Mouse (Mus musculus) thymus, postnatal 0 days (tissue): ENCODE data around the gene Hemgn. TPM values are rescaled to one million over a fixed set of nuclear protein-coding genes. Genes with fewer than 3 reads are reported as not detected.

Source experiments
- DNase-seq: peaks from one replicate; pipeline ENCODE4 v3.0.0-alpha.2; 2015; ENCODE audit warnings: low spot score
- polyA plus RNA-seq: library from polyadenylated mRNA; unstranded; fragments of >200 nt; fragmentation: Nextera tagmentation; extraction: Ambion mirVana; gene quantifications from 2 replicates; pipeline ENCODE4 v1.2.1, GENCODE M21; 2015

Gene Hemgn
- polyA plus RNA-seq, 1 experiment from 2014 or later, result 6.8 TPM

DNA sequence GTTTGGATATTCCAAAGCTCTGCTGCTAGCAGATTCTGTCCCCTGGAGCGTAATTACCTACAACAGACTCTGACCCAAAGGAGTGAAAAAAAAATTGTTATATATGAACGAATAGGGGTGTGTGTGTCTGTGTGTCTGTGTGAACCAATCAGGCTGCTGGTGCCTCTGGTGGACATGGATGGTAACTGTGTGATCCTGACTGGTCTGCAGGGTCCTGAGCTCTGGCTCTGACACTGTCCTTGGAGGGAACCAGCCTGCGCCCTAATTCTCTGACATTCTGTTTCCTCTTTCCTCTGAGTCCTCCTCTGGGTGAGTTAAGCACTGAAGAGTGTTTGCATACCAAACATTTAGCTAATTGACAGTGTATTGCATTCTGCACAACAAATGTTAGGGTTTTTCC lies 4.2 kb upstream of the Hemgn start:
- no peak for DNase-seq

DNA sequence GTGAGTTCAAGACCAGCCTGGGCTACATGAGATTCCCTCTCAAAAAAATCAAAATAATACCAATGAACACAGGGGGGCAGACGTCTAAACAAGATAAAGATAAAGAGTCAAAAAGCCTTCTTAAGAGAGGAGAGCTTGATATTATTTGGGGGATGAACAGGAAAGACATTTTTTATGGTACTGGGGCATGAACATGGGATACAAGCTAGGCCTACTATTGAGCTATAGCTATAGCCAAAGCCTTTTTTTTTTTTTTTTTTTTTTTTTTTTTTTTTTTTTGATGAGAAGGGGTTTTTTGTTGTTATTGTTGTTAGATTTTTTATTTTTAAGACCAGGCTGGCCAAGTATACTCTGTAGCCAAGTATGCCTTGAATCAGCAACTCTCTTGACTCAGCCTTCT lies 1.2 kb downstream of the Hemgn start:
- DNase-seq, result no peak

DNA sequence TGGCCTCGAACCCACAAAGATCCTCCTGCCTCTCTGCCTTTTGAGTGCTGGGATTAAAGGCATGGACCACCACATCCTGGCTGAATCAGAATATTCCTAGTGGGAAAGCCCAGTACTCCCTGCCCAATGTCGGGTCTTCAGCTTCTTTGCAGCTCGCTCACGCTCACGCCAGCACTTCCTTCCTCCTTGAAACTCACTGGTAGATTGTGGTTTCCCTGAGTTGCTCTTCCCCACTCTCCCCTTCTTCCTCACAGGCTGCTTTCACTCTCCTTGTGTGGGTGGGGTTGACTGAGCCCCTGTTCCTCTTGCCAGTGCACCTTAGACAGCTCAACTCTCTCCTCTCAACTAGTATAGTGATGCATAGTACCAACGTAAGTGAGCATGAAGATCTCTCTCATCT lies 1.8 kb downstream of the Hemgn start:
- DNase-seq, result peak; percentile 71

DNA sequence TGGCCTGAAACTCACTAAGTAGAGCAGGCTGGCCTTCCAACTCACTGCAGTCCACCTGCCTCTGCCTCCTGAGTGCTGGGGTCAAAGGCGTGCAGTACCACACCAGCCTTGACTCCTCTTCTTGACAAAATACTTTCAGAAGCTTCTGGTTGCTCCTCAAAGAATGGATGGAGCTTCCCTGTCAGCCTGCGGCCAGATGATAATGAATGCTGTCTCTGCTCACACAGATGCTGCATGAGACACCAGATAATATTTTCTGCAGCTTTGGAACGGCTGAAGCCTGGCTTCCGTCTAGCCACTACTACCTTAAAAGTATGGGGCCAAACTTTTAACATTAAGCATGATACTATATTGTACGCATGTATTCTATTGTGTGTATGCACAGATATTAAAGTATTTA lies 2.6 kb downstream of the Hemgn start:
- no peak for DNase-seq

DNA sequence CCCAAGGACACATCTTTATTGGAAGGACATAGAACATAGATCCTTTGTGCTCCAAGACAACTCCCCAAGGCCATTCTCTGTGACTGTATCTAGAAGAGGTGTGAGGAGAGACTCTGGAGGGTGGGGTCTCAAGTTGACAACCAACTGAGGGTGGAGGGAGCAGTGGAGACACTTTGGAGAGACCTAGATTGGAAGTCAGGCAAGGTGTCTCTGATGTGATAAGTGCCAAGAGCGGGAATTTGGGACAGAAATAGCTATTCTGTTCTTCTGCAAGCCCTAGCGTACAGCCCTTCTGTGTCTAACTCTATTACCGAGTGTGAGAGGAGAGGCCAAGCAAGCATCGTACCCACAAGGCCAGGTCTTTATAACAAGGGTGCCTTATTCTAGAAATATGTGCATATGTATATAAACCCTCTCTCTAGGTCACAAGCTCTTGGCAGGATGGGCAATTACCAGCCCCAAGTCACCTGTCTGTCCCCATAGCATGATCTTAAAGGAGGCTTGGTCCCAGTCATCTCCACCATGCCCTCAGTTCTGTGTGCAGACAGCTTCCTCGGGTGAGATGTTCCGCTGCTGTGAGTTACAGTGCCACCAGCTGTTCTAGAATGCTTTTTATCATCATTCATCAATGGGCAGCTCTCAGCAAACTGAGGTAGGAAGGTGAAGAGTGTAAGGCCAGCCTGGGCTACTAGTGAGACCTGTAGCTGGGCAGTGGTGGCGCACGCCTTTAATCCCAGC lies 6.2 kb downstream of the Hemgn start:
- no peak for DNase-seq

DNA sequence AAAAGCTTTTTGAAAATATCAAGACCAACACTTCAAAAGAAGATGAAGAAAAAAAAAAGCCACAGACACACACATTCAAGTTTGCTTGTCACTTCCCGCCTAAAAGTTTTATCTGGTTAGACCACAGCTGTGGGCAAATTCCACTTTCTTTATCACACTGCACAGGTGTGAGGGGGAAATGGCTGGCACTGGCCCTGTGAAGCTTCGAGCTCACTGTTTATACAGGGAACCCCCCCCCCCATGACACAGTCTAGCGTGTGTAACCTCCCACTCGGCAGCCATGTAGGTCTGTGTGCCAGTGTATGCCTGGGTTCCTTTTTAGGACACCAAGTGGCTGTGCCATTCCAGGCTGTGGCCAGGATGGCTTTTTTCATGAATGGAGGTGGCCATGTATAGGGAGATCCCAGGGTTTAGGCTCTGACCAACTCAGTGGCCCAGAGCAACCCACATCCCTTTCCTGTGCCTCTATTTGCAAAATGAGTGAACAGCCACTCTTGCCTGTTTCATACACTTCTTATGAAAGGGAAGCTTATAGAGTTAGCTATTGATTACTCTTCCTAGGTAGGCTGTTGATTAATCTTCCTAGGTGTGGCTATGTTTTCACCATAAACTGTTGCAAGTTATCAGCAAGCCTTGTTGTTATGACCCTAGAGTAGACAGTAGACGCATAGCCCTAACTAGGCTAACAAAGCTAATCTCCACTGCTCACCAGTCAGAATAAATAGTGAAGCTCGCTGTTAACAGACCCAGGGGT lies 9.1 kb downstream of the Hemgn start:
- peak; percentile 91 for DNase-seq

DNA sequence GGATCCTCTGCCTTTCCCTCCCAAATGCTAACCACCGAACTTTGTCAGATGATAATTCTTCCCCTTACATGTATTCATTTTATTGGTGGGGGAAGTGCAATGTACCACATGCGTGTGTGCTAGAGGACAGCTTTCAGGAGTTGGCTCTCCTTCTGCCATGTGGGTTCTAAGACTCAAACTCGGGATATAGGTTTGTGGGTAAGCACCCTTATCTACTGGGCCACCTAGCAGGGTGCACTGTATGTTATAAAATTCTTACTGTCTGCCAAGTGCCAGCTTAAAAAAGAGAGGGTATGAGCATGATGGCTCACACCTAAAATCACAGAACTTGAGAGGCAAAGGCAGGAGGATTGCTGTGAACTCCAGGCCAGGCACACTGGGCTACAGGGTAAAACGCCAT lies 14.5 kb downstream of the Hemgn start:
- DNase-seq, result no peak

DNA sequence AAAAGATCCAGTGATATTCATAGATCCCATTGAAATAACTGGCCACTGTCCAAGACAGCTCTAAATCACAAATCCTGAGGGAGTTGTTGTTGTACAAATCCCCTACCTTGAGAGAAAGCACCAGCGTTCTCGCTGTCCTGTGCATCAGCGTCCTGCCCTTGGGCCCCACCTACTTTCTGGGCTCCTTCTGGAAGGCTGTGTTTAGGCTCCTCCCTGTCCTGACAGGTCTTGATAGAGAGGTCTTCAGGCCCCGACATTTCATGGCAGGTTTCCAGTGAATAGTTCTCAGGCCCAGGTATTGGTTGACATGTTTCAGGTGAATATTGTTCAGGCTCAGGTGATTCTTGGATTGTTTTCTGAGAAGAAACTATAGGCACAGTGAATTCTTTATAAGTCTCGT lies 17.6 kb downstream of the Hemgn start:
- DNase-seq, result no peak

DNA sequence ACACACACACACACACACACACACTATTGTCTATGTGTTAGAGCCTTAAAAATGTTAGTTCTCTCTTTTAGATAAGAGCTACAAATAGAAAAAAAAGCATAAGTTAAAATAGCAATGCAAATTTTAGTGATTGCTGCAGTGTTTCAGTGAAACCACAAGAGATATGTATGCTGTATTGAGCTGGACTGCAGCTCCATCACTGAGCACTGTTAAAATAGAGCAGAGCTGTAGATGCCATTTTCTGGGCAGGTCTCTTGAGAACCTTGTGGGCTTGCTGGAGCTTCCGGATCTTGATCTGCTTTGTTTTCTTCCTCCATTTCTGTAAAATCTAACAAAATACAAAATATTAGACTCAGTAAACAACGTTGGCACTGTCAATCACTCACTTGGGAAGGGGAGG lies 18.9 kb downstream of the Hemgn start:
- no peak for DNase-seq

DNA sequence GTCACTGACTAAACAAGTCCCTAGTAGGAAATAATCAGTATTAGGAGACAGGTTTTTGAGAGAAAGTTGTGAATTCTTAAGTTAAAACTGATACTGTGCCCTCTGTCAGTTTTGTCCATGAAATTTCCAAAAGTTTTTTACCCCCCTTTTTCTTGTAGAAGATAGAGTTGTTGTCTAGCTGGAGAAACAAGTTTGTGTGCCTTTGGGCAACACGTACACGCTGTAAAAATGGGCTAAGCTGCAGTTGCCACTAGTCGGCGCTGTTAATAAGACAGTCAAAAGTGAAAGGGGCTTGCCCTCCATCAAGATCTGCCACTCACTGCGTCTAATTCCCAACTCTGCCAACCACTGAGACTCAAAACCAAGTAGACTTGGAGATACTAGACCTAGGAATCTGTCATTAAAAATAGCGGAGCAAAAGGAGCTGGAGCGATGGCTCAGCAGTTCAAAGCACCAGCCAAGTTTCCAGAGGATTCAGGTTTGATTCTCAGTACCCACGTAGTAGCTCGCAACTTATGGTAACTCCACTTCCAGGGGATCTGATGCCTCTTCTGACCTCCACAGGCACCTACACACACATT lies 22.8 kb downstream of the Hemgn start:
- peak; percentile 93 for DNase-seq

DNA sequence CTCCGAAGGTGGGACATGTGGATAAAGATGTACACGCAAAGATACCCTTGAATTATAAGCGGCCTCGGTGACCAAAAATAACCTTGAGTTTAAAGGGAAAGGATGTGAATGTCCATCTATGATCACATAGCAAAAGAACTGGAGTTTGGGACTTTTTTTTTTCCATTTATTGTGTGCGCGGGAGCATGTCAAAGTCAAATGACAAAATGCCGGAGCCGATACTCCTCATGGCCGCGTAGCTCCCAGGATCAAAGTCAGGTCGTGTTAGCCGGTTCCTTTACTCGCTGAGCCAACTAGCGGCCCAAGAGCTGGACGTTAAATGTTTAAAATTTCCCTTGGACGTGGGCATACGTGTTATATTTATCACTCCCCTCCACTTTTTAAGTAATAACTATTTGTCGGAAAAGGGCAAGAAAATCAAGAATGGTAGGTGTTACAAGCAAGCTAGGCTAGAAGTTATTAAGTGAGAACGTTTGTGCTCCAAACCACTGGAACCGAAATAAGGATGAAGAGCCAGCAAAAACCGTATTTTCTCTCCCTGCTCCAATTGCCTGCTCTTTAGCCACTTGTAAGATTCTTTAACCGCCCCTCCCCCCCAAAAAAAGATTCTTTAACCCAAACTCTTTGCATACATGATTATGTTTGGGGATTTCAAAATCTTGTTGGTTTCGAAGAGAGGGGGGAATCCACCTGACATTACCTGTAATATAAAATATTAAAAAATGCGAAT lies 23.5 kb downstream of the Hemgn start:
- peak; percentile 46 for DNase-seq

DNA sequence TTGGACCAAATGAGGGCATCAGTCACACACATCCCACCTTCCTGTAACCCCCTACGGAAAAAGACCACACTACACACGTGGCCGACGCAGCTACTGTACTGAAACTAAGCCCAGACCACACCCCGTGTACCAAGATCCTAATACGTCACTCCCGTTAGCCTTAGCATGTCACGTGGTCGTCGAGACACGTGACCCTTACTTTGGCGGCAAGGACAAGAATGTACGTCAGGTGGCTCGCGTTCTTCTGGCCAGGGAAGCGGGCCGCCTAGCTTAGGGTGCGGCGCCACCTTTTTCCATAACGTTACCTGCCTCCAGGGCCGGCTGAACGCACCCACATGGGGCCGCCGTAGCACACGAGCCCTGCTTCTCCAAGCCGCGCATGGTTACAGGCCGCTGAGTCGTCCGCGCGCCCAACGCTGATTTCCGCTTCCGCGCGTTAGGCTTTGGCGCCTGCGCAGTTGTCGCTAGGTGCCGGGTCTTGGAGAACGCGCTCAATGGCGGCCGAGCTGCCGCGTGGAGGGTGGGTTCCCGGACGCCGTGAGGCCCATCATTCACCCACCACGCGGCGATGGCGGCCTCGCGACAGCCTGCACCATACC lies 24.2 kb downstream of the Hemgn start, which contains the start of gene Trmo:
Gene Trmo, minus strand, starts transcription at position 425 of the 599 bp plus-strand sequence.
- DNase-seq, result peak; percentile 98

DNA sequence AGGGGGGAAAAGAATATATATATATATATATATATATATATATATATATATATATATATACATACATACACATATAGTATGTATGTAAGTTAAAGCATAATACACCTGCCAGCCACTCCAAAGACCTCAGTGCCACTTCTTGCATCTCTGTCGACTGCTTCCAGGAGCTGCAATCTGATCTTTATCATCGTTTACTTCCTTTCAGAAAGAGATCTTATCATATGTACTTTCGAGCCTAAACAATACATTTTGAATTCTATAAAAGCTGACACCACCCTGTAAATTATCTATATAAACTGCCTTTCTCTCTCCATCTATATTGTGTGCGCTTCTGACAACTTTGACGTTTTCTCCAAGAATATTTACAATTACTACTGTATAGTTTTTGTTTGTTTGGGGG lies 24.8 kb downstream of the Hemgn start:
- peak; percentile 31 for DNase-seq

DNA sequence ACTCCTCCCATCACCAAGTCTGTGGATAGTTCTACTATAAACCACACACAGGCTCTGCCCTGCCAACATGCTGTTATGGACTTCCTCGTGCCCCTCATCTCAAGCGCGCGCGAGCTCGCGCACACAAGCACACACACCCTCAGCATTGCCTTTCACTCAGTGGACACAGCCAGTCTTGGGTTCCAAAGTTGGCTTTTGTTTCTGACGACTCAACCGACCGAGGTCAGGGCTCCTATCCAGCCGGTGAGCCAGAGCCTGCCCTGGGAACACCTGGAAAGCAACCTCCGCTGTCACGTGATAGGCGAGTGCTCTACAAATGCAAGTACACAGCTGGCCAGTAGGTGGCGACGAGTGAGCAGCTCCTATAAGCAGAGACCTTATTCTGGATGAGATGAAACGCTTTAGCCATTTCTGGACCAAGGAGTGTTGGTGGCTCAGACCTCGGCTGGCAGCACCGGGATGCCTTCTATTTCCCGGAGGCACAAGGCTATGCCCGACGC lies 38.4 kb downstream of the Hemgn start:
- peak; percentile 65 for DNase-seq

DNA sequence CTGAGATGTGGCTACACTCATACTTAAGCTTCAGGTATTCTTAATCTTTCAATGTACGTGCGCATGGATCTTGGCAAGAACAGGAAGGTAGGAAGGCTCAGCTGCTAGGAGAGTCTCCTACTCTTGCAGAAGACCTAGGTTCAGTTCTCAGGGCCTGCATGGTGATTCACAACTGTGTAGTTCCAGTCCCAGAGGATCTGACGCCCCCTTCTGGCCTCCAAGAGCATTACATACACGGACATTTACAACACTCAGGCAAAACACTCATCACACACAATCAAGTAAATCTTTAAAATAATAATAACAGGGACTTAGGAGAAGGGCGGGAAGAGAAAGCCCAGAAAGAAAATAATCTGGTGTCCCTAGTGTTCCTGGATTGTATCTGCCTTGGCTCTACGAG lies 38.9 kb downstream of the Hemgn start:
- DNase-seq, result peak; percentile 22

DNA sequence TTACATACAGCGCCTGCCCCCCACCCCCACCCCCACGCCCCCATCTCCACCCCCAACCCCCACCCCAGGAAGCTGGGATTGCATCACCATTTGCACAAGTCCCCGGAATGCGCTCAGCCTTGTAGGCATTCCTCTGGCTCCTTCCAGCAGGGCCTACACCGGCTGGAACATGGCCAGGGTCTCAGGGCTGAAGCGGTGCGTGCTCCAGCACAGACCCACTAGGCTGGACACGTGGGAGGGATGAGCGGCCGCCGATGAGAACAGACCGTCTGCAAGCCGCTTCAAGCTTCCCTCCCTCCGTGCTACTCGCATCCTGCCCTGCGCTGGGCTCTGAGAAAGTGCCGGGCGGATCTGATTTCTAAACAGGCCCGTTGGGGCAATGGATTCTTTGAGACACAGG lies 42.3 kb downstream of the Hemgn start:
- no peak for DNase-seq

DNA sequence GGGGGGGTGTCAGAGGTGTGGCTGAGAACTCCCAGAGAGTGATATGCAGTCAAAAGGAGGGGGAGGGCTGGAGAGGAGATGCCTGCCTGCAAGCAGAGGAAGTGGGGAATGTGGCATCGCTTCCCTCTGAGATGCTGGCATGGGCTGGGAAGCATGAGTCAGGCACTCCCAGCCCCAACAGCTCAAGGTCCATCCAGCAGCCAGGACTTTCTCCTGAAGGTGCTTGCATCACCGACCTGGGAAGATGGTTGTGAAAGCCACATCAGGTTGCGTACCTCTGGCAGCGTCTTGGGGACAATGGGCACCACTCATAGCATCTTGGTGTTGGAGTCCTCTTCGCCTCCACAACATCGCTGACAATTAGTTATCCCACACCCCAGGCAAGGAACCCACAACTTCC lies 42.9 kb downstream of the Hemgn start:
- no peak for DNase-seq

DNA sequence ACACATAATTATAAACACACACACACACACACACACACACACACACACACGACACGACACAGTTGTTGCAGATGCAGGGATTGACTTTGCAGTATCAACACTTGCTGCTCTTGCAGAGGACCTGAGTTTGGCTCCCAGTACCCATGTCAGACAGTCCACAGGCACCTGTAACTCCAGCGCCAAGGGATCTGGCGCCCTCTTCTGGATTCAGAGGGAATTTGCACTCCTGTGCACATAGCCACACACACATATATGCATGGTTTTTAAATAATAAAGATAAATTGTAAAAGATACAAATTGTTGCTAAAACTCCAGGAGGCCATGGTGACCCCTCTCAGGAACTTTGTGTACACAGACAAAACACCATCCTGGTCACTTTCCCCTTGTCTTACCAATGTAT lies 44.2 kb downstream of the Hemgn start:
- no peak for DNase-seq

DNA sequence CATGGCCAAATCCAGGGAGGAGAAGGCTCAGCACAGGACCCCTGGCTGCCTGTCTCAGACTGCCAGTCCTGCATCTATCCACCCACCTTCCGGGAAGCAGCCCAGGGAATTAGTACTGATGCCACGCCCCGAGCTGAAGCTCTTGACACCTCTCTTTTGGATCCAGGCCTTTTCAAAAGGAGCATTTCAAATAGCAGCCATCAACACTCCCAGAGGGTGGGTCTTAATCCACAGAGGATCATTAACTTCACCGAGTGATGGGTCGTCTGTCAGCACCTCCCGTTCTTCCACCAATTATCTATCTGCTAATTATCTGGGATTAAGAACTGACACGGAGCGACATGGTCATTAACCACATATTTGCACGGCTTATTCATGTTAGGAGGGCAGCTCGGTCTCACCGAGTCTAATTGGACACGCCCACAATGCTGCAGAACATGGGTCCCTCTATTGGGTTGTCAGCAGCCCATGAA lies 45.8 kb downstream of the Hemgn start:
- DNase-seq, result no peak

DNA sequence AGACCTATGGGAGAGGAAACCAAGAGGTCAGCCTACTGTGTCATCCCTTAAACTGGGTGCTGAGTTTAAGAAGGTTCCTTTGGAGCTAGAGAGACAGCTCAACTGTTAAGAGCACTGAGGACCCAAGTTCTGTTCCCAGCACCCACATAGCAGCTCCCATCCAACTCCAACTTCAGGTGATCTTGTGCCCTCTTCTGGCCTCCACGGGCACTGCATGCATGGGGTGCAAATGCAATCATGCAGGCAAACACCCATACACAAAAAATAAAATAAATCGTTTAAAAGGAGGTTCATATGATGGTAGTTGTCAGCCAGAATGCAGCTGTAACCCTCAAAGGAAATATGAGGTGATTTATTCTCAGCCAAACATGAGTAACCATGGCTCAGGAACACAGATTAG lies 48.9 kb downstream of the Hemgn start:
- DNase-seq, result no peak

DNA sequence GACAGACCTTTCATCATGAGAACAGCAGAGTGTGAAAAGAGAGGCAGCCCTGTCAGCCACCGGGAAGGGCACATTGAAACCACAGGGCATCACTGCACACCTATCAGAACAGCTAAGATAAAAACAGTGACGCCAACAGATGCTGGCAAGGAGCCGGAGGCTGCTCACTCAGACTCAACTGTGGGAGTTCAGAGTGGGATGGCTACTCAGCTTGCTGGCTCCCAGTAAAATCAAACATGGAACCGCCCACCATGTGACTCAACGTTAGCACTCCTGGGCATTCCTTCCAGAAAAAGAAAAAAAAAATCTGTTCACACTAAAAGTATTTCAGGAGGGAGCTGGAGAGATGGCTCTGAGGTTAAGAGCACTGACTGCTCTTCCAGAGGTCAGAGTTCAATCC lies 52.0 kb downstream of the Hemgn start:
- no peak for DNase-seq
